Mouse (Mus musculus) kidney, adult 9 months (tissue): ENCODE measurements at regions not wholly inside any gene's neighbourhood (a gene's known extent, or its start where the extent isn't known, plus 50 kb on each side); places are given as distances from the start of the nearest gene placed in this dataset.

Experiments
- DNase-seq: peaks from one replicate; pipeline ENCODE4 v3.0.0; 2022

- DNase-seq, result no peak
Observed at GRCm38 (mm10) chr15:96944741-96945140, 111.0 kb downstream of the Slc38a4 start.

- DNase-seq, result no peak
Observed at GRCm38 (mm10) chr15:96942651-96943050, 113.1 kb downstream of the Slc38a4 start.

GRCm38 (mm10) chr15:96938406-96938805, 117.3 kb downstream of the Slc38a4 start:
- DNase-seq, result no peak

DNA sequence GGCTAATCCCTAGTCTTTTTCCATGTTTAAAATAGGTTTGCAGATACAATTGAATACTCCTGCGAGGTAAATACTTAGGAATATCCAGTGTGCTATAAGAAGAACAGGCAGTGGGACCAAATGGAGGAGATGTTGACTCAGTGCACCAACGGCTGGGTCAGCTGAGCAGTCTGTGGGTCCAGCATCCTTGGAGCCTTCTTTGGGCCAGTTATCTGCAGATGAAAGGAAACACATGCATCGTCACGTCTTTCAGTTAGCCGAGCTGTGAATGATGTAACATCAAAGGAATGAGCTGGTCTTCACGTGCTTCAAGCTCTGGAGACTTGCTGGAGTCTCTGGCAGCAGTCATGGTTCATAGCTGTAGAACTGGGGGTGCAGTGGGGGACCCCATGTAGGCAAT, 118.1 kb downstream of the Slc38a4 start:
- DNase-seq, result no peak

- peak; percentile 93 for DNase-seq
Observed at GRCm38 (mm10) chr15:96936705-96937346, 118.9 kb downstream of the Slc38a4 start.

GRCm38 (mm10) chr15:96936216-96936615, 119.5 kb downstream of the Slc38a4 start:
- no peak for DNase-seq

- DNase-seq, result no peak
Observed at GRCm38 (mm10) chr15:96933451-96933850, 122.3 kb downstream of the Slc38a4 start.

- DNase-seq, result no peak
Observed at GRCm38 (mm10) chr15:96930531-96930930, 125.2 kb downstream of the Slc38a4 start.

DNA sequence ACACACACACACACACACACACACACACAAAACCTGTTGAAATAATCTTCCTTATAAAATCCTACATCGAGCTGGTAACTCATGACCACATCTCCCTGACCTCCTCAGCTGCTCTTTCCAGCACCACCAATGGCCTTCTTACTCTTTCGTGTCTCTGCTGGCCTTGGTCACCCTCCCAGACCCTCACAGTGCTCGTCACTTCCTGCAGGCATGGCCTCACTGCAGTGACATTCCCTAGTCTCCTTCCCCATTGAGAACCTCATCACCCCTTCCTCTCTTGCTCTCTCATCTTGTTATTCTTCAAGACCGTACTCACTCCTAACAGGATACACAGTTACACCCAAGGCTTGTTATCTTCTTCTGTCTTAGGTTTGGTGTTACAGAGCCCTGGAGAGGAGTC, 126.0 kb downstream of the Slc38a4 start:
- DNase-seq, result no peak

DNA sequence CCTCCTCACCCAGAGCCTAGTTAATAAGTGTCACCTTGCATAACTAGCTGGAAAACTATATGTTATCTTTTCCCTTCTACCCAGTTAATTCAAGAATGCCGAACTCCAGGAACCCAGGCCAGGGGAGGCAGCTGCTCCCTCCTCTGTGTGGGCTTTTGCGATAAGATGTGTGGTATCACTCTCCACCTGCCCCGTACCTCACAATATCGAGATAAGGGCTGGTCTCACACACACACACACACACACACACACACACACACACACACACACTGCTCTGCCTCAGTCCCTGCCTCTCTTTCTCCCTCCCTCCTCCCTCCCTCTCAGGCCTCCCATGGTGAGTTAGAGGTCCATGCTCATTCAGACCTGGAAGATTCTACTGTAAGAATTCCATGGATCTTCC, 127.1 kb downstream of the Slc38a4 start:
- no peak for DNase-seq

- no peak for DNase-seq
Observed at GRCm38 (mm10) chr15:96927674-96928073, 128.1 kb downstream of the Slc38a4 start.

DNA sequence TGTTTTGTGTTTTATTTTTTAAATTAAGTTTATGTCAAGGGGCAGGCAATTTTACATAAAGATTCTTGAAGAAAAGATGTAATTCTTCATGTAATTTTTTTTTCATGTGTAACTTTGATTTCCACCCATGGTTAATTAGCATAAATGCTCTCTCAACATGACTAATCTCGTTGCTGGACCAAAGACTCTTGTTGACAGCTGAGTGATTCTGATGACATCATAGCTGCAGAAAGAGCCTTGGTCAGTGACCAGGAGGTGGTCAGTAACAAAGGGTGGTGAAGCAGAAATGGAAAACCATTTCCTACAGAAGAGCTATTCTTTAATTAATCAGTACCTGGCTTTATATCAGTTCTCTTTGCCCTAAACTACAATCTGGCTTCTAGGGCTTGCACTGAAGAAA, 129.1 kb downstream of the Slc38a4 start:
- DNase-seq, result no peak

GRCm38 (mm10) chr15:96916586-96916985, 139.2 kb downstream of the Slc38a4 start:
- DNase-seq, result no peak

DNA sequence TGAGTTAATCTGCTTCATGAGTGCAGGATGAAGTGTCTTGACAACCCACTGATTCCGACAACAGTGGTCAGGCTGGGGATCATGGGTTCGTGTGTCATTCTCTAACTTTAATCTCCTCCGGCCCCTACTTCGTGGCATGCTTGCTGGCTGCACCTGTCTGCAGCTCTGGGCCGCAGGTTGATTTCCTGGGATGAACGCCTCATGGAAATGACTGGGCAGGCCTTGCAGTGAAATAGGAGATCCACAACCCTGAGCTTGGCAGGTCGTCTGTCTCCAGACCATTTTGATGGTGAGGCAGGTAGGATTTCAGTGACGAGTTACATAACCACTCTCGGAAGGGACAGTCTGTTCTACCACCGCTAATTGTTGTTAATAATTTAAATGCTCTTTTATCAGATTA, 140.2 kb downstream of the Slc38a4 start:
- DNase-seq, result no peak

DNA sequence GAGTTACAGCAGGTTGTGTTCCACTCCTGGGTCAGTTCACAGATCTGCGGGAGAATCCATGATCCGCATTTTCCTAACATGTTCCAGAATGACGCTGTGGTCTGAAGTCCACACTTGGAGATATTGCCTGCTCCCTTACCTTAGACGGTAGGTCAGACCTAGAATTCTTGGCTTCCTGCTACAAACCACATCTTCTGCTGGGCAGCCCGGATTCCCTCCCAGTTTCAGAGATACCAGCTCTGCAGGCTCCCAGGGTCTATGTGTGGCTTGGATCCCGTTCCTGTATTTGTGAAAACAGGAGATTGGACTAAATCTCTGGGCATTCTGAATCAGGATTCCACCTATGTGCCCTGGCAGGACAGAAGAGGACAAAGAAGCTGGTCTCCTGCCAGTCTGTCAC, 140.8 kb downstream of the Slc38a4 start:
- no peak for DNase-seq

DNA sequence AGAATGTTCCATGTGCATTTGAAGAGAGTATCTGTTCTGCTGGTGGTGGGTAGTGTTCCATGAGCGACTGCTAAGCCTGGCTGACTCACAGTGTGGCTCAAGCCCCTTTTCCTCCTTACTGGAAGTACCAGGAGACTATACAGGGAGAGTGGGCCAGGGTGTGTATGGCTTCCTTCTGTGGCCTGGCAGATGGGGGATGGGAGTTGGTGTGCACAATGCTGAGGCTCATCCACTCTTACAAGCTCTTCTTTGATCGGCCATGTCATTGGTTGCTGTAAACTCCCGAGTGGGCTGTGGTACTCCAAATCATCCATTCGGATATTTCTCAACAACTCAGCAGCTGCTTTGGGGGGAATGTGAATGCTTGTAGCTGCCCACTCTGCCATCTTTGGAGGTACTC, 150.2 kb downstream of the Slc38a4 start:
- DNase-seq, result no peak

DNA sequence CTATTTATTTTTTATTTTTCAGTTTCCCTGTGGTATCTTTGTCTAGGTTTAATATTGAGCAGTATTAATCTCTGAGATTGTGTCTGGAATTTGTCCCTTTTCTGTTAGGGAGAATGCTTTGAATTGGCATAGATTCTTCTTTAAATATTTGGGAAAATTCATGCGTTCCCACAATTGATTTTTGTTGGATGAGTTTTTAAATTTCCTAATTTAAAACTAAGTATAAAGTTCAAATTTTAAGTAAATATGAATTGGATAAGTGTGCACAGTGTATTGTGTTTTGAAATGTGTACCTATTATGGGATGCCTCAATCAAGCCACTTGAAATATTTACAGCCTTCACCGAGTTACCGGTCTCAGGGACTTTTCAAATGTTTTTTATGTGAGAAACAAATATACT, 152.3 kb downstream of the Slc38a4 start:
- DNase-seq, result no peak

- DNase-seq, result no peak
Observed at GRCm38 (mm10) chr15:96902781-96903180, 153.0 kb downstream of the Slc38a4 start.

DNA sequence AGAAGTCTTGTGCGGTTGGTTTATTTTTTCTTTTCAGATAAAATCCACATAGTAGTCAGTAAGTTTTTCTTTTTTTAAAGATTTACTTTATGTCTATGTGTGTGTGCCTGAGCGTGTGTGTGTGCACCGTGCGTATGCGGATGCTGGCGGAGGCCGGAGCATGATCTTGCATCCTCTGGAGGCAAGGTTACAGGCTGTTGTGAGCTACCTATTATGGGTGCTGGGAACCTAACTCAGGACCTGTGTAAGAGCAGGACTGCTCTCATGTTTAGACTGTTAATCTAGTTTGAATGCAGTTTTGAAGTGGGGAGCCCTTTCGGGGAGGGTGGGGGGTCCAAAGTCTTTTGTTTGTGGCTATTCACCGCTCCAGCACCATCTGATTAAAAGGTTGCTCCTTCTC, 154.1 kb downstream of the Slc38a4 start:
- DNase-seq, result no peak

DNA sequence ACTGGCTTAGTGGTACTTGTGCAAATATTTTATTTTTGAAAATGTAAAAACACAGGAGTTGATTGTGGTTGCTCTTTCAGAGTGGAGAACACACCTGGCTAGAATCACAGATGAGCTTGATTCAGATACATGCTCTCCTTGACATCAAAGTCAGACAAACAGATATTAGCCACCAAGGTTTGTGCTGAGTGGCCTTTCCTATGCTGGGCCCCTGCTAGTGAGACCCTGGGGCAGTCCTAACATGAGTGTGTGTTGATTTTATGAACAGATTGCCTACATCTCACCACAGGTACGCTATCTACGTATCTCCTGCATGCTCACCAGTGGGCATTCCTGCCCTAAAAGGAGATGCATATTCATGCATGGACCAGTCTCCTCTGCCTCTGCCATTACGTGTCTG, 157.5 kb downstream of the Slc38a4 start:
- DNase-seq, result no peak

- no peak for DNase-seq
Observed at GRCm38 (mm10) chr15:96884901-96885300, 170.9 kb downstream of the Slc38a4 start.

DNA sequence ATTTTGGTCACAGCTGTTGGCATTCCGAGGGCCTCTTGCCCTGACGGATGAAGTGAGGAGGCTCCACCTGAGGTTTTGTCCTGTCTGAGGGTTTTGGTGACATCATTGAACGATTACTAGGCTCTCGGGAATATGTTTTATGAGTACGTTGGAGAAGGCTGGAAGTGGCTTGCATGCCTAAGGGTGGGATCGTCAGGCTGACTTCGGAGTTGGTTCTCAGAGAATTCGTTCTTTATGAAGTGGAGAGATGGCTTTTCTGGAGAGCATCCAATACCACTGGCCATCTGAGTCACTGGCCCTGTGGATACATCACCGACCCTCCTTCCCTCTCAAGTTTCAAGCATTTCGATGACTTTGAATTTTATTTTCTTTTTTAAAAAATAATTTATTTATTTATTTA, 172.0 kb downstream of the Slc38a4 start:
- no peak for DNase-seq

GRCm38 (mm10) chr15:96882211-96882610, 173.5 kb downstream of the Slc38a4 start:
- DNase-seq, result no peak

- no peak for DNase-seq
Observed at GRCm38 (mm10) chr15:96881519-96882170, 174.1 kb downstream of the Slc38a4 start.

- no peak for DNase-seq
Observed at GRCm38 (mm10) chr15:96880066-96880465, 175.7 kb downstream of the Slc38a4 start.
